Mouse (Mus musculus) thymus, adult 2 months (tissue): ENCODE measurements around the gene Ifnlr1.

ENCODE experiments used
- CTCF ChIP-seq: fragments of 200-500 bp; IDR thresholded peaks from 2 replicates; pipeline ENCODE4 v1.5.1; 2012; ENCODE audit warnings: mild to moderate bottlenecking, control low read depth, low read length, moderate library complexity, borderline replicate concordance; ENCODE audit not compliant: control insufficient read depth, poor library complexity, insufficient read depth; ENCODE audit errors: extremely low read depth
- POLR2A ChIP-seq: fragments of 200-500 bp; IDR thresholded peaks from 2 replicates; pipeline ENCODE4 v1.6.1; 2012; ENCODE audit warnings: mild to moderate bottlenecking, low read length, control low read depth, moderate library complexity; ENCODE audit not compliant: control insufficient read depth, poor library complexity, insufficient read depth; ENCODE audit errors: extremely low read depth

- TF ChIP-seq CTCF (no peak), POLR2A (no peak)
Observed at GRCm38 (mm10) chr4:135744726-135745448, 58.8 kb downstream of the Ifnlr1 start.
